Mouse (Mus musculus) kidney, embryonic 15.5 days (tissue): ENCODE results near the gene Rap2a. TPM values are rescaled to one million over a fixed set of nuclear protein-coding genes. Genes with fewer than 3 reads are reported as not detected.

Experiments
- ATAC-seq: fragments of 200-750 bp; cut with Nextera tagmentation; replicated peaks from 2 replicates; pipeline ENCODE4 v1.8.0; 2017; ENCODE audit warnings: moderate TSS enrichment; ENCODE audit not compliant: low FRiP score
- H3K27ac ChIP-seq: fragments of 300-500 bp; sonication (generic); 2 replicates; pipeline ENCODE4 v1.5.1; 2015; ENCODE audit warnings: mild to moderate bottlenecking, inconsistent platforms
- H3K27me3 ChIP-seq: fragments of 300-500 bp; sonication (generic); 2 replicates; pipeline ENCODE4 v1.6.1; 2015; ENCODE audit warnings: inconsistent platforms
- H3K36me3 ChIP-seq: fragments of 300-500 bp; sonication (generic); 2 replicates; pipeline ENCODE4 v1.6.1; 2015; ENCODE audit warnings: inconsistent platforms
- H3K4me1 ChIP-seq: fragments of 300-500 bp; sonication (generic); 2 replicates; pipeline ENCODE4 v1.6.1; 2015; ENCODE audit warnings: inconsistent platforms
- H3K4me2 ChIP-seq: fragments of 300-500 bp; sonication (generic); 2 replicates; pipeline ENCODE4 v1.6.1; 2015; ENCODE audit warnings: moderate library complexity, mild to moderate bottlenecking, inconsistent platforms
- H3K4me3 ChIP-seq: fragments of 300-500 bp; sonication (generic); replicated peaks from 2 replicates; pipeline ENCODE4 v1.5.1; 2015; ENCODE audit warnings: mild to moderate bottlenecking, inconsistent platforms
- H3K9ac ChIP-seq: fragments of 300-500 bp; sonication (generic); 2 replicates; pipeline ENCODE4 v1.6.1; 2015; ENCODE audit warnings: mild to moderate bottlenecking, inconsistent platforms
- H3K9me3 ChIP-seq: fragments of 300-500 bp; sonication (generic); replicated peaks from 2 replicates; pipeline ENCODE4 v1.6.1; 2016; ENCODE audit warnings: inconsistent platforms
- WGBS: fragments of 180-500 bp; shearing (Covaris S2); methylation state at CpG from one replicate; pipeline ENCODE4 v1.1.7; 2015; ENCODE audit warnings: mixed read lengths; 5-methylcytosine and 5-hydroxymethylcytosine counted together
- polyA plus RNA-seq: library from polyadenylated mRNA; unstranded; fragments of >200 nt; fragmentation: Nextera tagmentation; extraction: Ambion mirVana; gene quantifications from 2 replicates; pipeline ENCODE4 v1.2.1, GENCODE M21; 2015

Rap2a gene
- polyA plus RNA-seq, 1 experiment from 2014 or later = 16.2 TPM

GRCm38 (mm10) chr14:120500791-120501190 is 22.5 kb downstream of the Rap2a start:
- WGBS = 89% methylated on average over 5 of the region's 5 CpGs
- Histone ChIP-seq H3K9ac (no peak overlapping the region), H3K27me3 (no peaks in the 10 kb centered on the region), H3K9me3 (no peaks in the 10 kb centered on the region), H3K27ac (no peak overlapping the region), H3K4me3 (no peak overlapping the region), H3K4me2 (no peak overlapping the region), H3K36me3 (peaks cover 24% of the 10 kb centered on the region), H3K4me1 (peaks cover 12% of the 10 kb centered on the region)
- ATAC-seq = no peak

GRCm38 (mm10) chr14:120503641-120504040 is 25.4 kb downstream of the Rap2a start:
- no peaks in the 10 kb centered on the region for H3K9me3 ChIP-seq
- H3K9ac ChIP-seq = no peak overlapping the region
- ATAC-seq = no peak
- H3K27ac ChIP-seq = no peak overlapping the region
- WGBS = 97% methylated on average over 12 of the region's 12 CpGs
- H3K36me3 ChIP-seq = peaks cover 27% of the 10 kb centered on the region
- no peaks in the 10 kb centered on the region for H3K4me1 ChIP-seq
- no peak overlapping the region for H3K4me2 ChIP-seq
- H3K27me3 ChIP-seq = no peaks in the 10 kb centered on the region
- no peak overlapping the region for H3K4me3 ChIP-seq

GRCm38 (mm10) chr14:120504423-120504822 is 26.2 kb downstream of the Rap2a start:
- Histone ChIP-seq H3K4me2 (no peak overlapping the region), H3K27ac (no peak overlapping the region), H3K36me3 (peaks cover 27% of the 10 kb centered on the region), H3K27me3 (no peaks in the 10 kb centered on the region), H3K4me1 (no peaks in the 10 kb centered on the region), H3K4me3 (no peak overlapping the region), H3K9ac (no peak overlapping the region), H3K9me3 (no peaks in the 10 kb centered on the region)
- WGBS = 93% methylated on average over 12 of the region's 12 CpGs
- ATAC-seq = no peak

GRCm38 (mm10) chr14:120504928-120505461 is 26.8 kb downstream of the Rap2a start:
- Histone ChIP-seq H3K27me3 (no peaks in the 10 kb centered on the region), H3K27ac (no peak overlapping the region), H3K9ac (no peak overlapping the region), H3K4me3 (no peak overlapping the region), H3K4me1 (no peaks in the 10 kb centered on the region), H3K4me2 (no peak overlapping the region), H3K36me3 (peaks cover 27% of the 10 kb centered on the region), H3K9me3 (no peaks in the 10 kb centered on the region)
- no peak for ATAC-seq
- WGBS = 92% methylated on average over 18 of the region's 18 CpGs

- Histone ChIP-seq H3K4me1 (no peaks in the 10 kb centered on the region), H3K4me3 (no peak overlapping the region), H3K9ac (no peak overlapping the region), H3K36me3 (peaks cover 27% of the 10 kb centered on the region), H3K27me3 (no peaks in the 10 kb centered on the region), H3K27ac (no peak overlapping the region), H3K9me3 (no peaks in the 10 kb centered on the region), H3K4me2 (no peak overlapping the region)
- WGBS = 92% methylated on average over 6 of the region's 6 CpGs
- no peak for ATAC-seq
These were observed 27.7 kb downstream of the Rap2a start for GRCm38 (mm10) chr14:120505918-120506317.

- H3K4me1 ChIP-seq = no peaks in the 10 kb centered on the region
These were observed 29.3 kb downstream of the Rap2a start for GRCm38 (mm10) chr14:120507516-120507915.

GRCm38 (mm10) chr14:120508566-120509365 is 30.5 kb downstream of the Rap2a start:
- H3K9ac ChIP-seq = no peak overlapping the region
- H3K36me3 ChIP-seq = peaks cover 21% of the 10 kb centered on the region
- no peaks in the 10 kb centered on the region for H3K27me3 ChIP-seq
- 91% methylated on average over 16 of the region's 16 CpGs for WGBS
- H3K4me3 ChIP-seq = no peak overlapping the region
- no peaks in the 10 kb centered on the region for H3K4me1 ChIP-seq
- no peak overlapping the region for H3K4me2 ChIP-seq
- no peaks in the 10 kb centered on the region for H3K9me3 ChIP-seq
- H3K27ac ChIP-seq = no peak overlapping the region
- ATAC-seq = no peak

More at GRCm38 (mm10) chr14:120507516-120507915, 29.3 kb downstream of the Rap2a start:
- no peaks in the 10 kb centered on the region for H3K9me3 ChIP-seq
- ATAC-seq = no peak
- WGBS = 80% methylated on average over 12 of the region's 12 CpGs
- H3K27ac ChIP-seq = no peak overlapping the region
- no peak overlapping the region for H3K9ac ChIP-seq
- H3K27me3 ChIP-seq = no peaks in the 10 kb centered on the region
- no peak overlapping the region for H3K4me3 ChIP-seq
- H3K4me2 ChIP-seq = no peak overlapping the region
- H3K36me3 ChIP-seq = peaks cover 27% of the 10 kb centered on the region

GRCm38 (mm10) chr14:120509366-120509640 is 31.1 kb downstream of the Rap2a start:
- no peak overlapping the region for H3K9ac ChIP-seq
- 84% methylated on average over 5 of the region's 5 CpGs for WGBS
- no peak for ATAC-seq

GRCm38 (mm10) chr14:120511821-120512220 is 33.6 kb downstream of the Rap2a start:
- no peaks in the 10 kb centered on the region for H3K27me3 ChIP-seq
- H3K4me1 ChIP-seq = no peaks in the 10 kb centered on the region
- 69% methylated on average over 5 of the region's 5 CpGs for WGBS
- no peaks in the 10 kb centered on the region; the same call in 1 of the 2 replicates for H3K9me3 ChIP-seq
- no peak for ATAC-seq
- no peak overlapping the region for H3K9ac ChIP-seq
- no peak overlapping the region for H3K4me2 ChIP-seq
- H3K27ac ChIP-seq = no peak overlapping the region
- H3K36me3 ChIP-seq = no peaks in the 10 kb centered on the region
- H3K4me3 ChIP-seq = no peak overlapping the region

More at GRCm38 (mm10) chr14:120509366-120509640, 31.1 kb downstream of the Rap2a start:
- H3K4me3 ChIP-seq = no peak overlapping the region
- H3K36me3 ChIP-seq = peaks cover 16% of the 10 kb centered on the region
- H3K27ac ChIP-seq = no peak overlapping the region
- no peaks in the 10 kb centered on the region for H3K9me3 ChIP-seq
- no peaks in the 10 kb centered on the region for H3K4me1 ChIP-seq
- H3K4me2 ChIP-seq = no peak overlapping the region
- no peaks in the 10 kb centered on the region for H3K27me3 ChIP-seq

GRCm38 (mm10) chr14:120514821-120515271 is 36.6 kb downstream of the Rap2a start:
- Histone ChIP-seq H3K9ac (no peak overlapping the region), H3K9me3 (no peaks in the 10 kb centered on the region; the same call in 1 of the 2 replicates), H3K4me3 (no peak overlapping the region), H3K27ac (no peak overlapping the region), H3K27me3 (no peaks in the 10 kb centered on the region), H3K4me2 (no peak overlapping the region), H3K4me1 (no peaks in the 10 kb centered on the region), H3K36me3 (no peaks in the 10 kb centered on the region)
- no peak for ATAC-seq
- 60% methylated on average over 4 of the region's 4 CpGs for WGBS

- Histone ChIP-seq H3K9me3 (no peaks in the 10 kb centered on the region; the same call in 1 of the 2 replicates), H3K4me3 (no peak overlapping the region), H3K36me3 (no peaks in the 10 kb centered on the region), H3K4me2 (no peak overlapping the region), H3K27me3 (no peaks in the 10 kb centered on the region), H3K9ac (no peak overlapping the region), H3K27ac (no peak overlapping the region), H3K4me1 (no peaks in the 10 kb centered on the region)
- no peak for ATAC-seq
- 73% methylated on average over 1 of the region's 1 CpGs for WGBS
These were observed 37.1 kb downstream of the Rap2a start for GRCm38 (mm10) chr14:120515376-120515775.

GRCm38 (mm10) chr14:120518706-120519105 is 40.5 kb downstream of the Rap2a start:
- H3K4me2 ChIP-seq = no peak overlapping the region
- 88% methylated on average over 5 of the region's 5 CpGs for WGBS
- H3K4me1 ChIP-seq = no peaks in the 10 kb centered on the region
- no peak overlapping the region for H3K27ac ChIP-seq
- H3K9me3 ChIP-seq = no peaks in the 10 kb centered on the region; the same call in 1 of the 2 replicates
- no peaks in the 10 kb centered on the region for H3K27me3 ChIP-seq
- H3K4me3 ChIP-seq = no peak overlapping the region
- ATAC-seq = no peak
- no peaks in the 10 kb centered on the region for H3K36me3 ChIP-seq
- H3K9ac ChIP-seq = no peak overlapping the region
